Mouse (Mus musculus) kidney, postnatal 14 days (tissue): ENCODE measurements around the gene Brca1.
"Not testable (repeated sequence)": the region's sequence is repeated elsewhere in the genome, so short reads cannot be mapped to it uniquely, and the experiment has no call there.

Source experiments
- DNase-seq: peaks from one replicate; pipeline ENCODE4 v3.0.0; 2022; ENCODE audit warnings: mixed read lengths

Brca1 gene

DNA sequence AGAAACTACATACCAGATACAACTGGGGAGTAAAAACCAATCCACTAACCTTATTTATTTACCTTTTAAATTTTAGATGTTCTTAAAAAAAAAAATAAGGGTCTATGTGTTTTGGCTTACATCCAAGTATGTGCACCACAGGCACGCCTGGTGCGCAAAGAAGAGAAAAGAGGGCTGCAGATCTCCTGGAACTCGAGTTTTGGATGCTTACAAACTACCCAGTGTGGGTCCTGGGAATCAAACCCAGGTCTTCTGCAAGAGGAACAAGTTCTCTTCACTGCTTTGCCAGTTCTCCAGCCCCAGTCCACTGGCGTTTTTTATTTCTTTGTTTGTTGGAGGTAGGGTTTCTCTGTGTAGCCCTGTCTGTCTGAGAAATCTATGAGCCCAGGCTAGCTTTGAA is 25.1 kb downstream of the Brca1 start:
- DNase-seq: no peak

DNA sequence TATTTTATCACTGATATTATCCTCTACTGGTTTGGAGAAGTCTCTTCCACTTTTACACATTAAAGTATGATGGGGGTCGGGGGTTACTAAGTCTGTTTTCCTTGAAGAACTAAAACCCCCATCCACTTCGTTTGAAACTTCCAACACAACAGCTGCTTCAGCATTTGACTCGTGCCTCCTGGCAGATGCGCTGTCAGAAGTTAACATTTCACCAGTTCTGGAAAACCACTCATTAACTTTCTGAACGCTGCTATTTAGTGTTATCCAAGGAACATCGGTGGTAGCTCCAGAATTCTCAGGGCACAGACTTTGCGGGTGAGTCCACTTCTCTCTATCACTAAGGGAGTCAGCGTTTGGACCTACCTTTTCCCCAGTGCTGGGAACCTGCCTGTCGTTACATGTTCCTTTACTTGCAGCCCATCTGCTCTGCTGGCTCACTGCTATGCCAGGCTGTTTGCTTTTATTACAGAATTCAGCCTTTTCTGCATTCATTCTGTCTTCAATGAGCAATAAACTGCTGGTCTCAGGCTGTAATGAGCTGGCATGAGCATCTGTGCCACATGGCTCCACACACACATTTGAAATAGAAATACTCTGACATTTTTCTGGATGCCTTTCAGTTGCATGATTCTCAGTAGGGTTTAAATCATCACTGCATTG is 25.7 kb downstream of the Brca1 start:
- DNase-seq: peak; percentile 14

DNA sequence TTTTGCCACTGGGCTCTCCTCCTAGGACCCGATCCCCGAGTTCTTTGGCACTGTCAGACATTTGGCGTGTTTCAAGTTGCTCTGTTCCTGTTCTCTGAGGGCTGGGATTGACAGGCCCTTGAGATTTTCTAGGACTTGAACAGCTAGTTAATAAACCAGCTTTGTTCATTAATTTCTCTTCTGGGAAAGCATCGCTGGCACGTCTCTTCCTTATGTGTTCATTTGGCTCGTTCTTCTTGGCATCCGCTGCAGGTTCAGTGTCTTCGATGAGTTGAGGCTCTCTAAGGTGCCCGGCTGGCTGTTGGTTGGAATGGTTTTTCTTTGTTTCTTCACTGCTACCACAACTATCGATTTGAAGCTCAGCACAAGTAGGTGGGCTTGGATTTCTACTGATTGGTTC is 26.7 kb downstream of the Brca1 start:
- DNase-seq: no peak

DNA sequence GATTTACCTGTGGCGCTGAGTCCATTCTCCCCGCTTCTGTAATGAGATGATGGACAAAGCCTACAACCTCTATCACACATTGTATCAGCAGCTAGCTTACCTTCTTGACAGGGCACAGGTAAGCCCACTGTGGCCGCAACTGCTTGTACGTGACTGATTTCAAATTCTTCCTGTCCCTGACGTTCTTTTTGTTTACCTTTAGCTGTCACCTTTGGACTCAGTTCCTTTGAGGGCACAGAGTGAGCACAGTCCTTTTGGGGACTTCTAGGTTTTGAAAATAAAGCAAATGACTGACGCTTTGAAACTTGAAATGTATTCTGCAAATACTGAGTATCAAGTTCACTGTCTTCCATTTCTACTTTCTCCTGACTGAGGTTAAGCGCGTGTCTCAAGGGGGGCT is 27.3 kb downstream of the Brca1 start:
- DNase-seq: no peak

DNA sequence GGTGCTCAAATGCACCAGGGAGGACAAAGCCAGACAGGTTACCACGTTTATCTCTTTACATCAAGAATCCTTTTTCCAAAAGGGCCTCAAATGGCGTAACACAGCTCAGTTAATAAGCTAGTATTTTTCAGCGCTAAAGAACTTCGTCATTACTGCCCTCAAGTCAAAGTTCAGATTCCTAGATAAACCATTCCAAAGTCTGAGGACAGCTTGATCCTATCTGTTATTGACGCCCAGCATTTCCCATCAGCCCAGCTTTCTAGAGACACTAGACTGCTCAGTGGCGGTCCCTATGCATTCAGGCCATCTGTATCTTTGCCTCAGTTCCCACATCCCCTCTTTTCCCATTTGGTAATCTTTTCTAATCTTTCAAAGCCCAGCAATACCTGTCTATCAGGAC is 32.4 kb downstream of the Brca1 start:
- DNase-seq: no peak

DNA sequence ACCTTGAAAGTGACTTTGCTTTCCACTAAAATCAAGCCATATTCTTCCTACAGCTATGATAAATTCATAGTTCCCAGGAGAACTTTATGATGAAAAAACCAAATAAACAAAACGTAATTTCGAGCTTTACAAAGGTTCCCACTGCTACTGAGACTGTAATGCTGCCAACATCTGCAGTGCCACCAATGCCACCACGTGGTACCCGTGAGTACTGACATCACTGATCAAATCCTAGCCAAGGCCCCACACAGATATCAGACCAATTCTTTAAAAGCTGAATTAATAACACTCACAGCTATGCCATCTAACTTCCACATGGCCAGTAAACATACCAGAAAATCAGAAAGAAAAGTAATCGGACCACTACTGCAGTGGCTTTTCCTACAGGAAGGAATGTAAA is 32.8 kb downstream of the Brca1 start:
- no peak for DNase-seq

DNA sequence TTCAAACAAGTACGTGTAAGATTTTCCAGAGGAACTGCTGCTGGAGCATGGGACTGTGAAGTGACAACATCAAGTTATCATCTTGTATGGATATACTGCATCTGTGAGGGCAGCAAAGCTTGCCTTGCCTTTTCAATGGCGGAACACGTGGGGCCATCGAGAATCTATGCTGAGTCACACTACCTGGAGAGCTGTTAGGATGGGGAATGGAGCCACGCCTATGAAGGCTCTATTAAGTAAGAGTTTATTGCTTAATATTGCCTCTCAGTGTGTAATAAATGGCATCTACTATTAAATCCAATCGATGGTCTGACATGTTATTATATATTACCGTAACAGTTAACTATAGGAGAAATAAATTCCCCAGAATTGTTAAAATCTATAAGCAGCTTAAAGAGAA is 44.7 kb downstream of the Brca1 start:
- DNase-seq: no peak

DNA sequence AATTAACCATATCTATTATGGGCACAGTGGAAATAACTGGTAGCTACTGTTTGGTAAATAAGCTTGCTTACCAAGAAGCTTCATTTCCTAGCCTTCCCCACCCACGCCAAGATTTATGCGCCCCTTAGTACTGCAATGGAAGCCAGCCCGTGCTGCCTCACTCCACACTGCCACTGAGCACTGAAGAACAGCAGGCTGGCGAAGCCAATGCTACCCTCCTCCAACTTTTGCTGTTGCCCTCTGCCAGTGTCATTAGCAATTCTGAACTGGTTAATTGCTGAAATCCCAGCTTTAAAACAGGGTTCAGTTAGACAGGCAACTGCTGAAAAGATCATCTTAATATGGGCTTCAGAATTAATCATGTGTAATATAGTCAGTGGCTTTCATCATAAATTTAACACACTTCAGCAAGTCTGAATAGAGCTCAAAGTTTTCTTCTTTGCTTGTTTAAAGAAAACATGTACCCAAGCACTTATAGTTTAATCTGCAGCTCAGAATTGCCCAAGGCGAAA is 45.4 kb downstream of the Brca1 start:
- no peak for DNase-seq

DNA sequence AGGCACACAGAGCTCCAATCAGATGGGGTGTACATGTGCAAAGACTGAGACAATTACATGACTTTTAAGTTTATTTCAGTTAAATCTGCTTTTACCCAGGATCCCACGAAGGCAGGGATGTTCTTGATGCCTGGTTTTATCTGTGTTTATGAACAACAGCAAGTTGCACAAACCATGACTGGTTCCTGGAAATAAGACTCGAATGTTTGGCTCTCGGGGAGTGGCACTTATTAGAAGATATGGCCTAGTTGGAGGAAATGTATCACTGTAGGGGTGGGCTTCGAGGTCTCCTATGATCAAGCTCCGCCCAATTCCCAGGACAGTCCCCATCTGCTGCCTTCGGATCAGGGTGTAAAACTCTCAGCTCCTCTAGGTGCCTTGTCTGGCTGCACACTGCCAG is 65.6 kb downstream of the Brca1 start:
- no peak for DNase-seq

DNA sequence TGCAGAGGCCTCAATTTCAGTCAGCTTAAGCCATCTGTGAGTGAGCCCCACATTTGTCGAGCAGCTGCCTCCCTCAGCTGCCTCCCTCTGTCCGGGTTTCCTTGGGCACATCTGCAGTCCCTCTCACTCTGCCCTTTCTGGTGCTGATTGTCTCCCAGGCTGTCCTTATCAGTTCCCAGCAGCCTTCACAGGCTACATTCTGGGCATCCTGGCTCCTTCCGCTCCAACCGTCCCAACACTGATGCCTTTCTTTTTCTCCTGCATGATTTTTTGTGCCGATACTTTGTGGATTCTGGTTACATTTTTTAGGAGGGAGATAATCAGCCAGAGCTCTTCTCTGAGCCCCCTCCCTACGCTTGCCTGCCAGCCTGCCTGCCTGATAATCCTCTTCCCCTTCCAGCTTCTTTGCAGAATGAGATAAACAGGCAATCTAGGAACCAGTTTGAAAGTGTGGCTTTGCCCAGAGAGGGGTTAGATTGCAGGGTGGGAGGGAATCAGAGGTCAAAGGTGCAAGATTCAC is 66.2 kb downstream of the Brca1 start:
- DNase-seq: no peak

DNA sequence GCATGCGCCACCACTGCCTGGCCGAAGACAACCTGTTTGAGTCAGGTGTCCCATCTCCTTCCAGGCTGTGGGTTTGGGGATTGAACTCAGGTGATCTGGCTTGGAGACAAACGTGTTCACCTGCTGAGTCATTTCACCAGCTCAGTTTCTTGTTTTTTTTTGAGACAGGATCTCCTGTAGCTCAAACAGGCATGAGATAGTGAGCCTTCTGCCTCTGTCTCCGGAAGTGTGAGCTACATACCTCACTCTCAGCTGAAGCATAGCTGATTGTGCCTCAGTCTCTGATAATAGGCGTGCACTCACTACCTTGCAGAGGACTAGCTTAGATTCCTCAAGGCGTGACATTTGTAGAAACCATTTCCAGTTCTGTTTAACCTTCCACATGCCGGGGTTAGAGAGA is 66.9 kb downstream of the Brca1 start:
- no peak for DNase-seq

DNA sequence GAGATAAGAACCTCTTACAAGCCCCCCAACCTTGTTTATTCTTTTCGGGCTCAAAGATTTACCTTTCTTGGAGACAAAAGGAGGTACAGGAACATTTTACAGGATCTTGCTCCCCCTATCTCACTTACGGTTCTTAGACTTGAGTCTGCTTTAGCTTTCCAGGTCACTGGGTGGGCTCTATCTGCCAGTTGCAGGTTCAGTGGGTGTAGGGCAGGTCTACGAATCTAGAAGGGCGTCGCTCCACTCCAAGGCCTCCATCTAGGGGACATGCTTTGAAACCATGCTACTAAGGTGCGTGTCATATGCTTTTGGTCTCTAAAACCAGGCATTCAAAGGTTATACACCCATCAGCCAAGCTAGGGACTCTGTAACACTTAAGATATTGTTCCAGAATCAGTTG is 67.5 kb downstream of the Brca1 start:
- no peak for DNase-seq

DNA sequence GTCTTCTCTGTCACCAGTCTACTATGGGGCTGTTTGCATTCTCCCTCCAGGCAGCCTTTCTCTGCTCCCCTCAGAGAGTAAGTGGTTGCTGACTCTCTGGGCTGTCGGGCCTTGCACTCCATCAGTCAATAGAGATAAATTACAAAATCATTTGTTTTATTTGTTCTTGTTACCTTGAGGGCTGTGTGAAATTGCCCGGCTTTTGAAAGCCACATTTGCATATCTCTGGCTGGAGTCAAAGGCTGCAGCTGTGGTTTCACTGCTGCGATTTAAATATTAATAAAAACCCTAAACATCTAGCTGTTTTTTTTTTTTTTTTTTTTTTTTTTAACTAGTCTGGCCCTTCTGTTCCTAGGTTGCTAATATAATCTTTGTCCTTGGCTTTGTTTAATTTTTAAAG is 68.0 kb downstream of the Brca1 start:
- no peak for DNase-seq

DNA sequence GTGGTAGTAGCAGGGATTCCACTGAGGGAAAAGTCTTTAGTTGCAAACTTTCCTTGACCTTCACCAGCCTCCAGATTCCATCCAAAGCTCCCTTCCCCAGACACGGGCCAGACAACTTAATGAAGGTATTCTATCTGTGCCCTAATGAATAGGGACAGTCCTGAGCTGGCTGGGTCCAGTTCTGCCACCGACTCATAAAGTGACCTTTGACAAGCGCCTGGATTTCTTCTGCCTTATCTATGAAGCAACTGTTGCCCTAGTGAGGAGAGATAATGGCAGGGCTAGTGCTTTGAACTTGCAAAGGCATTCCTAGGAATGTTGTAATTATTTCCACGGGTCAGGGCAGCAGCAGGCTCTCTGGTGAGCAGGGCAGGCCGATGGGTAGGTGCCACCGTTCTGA is 70.8 kb downstream of the Brca1 start:
- no peak for DNase-seq

DNA sequence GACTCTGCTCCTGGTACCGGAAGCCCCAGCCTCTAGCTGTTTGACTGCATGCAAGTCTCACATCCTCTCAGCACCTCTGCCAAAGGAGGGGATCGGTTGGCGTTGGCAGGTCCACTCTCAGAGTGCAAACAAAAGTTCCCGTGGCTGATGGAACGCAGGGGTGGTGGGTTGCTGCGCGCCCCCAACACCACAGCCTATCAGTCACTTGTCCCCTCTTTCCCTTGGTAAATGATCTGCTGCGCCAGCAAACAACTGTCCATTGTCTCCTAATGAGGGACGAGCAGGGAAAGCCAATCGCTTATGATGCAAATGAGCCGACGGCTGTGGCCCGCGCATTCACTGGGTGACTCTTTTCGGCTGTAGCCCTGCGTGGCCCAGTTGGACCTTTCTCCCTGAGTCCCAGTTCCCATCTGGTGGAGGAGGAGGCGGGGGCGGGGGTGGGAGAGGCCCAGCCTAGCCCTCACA is 72.6 kb downstream of the Brca1 start:
- no peak for DNase-seq

DNA sequence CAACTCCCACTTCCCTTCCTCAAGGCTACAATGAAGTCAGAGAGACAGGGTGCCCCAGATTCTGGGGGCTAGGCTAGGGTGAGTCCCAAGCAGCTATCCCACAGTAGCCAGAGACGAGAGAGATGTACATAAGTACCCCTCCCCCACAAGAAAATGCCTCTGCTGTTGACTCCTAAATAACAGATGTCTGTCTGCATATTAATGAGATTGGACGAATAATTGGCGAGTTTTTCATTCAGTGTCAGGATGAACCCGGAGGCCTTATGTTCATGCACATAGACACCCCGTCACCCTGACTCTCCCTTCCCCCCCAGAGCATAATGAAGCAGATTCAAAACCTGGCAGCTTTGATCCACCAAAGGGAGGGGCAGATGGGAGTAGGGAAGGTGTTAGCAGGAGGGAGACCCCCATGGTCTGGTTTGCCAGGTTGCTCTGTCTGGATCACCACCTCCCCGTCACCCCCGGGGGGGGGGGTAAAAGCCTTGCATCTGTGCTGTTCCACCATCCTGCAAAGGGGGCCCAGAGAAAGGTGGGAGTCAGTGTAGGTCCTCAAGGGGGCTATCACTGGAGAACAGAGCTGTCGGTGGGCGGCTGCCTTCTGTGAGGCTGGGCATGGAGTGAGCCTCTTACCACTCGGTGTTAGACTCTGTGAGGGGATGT is 74.1 kb downstream of the Brca1 start:
- DNase-seq: no peak

DNA sequence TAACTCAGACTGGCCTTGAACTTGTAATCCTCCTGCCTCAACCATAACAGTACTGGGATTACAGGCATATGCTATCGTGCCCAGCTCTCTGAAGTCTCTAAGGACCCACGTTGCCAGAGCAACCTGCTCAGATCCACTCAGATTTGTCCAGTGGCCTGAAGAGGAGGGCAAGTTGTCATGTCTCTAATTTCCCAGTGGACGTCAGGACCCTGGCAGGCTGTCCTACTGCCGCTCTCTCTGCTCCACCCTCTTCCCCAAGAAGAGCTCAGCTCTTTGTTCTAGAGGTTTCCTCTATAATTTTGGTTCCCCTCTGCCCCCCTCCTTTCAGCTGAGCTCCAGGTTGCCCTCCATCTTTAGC is 74.6 kb downstream of the Brca1 start:
- no peak for DNase-seq

DNA sequence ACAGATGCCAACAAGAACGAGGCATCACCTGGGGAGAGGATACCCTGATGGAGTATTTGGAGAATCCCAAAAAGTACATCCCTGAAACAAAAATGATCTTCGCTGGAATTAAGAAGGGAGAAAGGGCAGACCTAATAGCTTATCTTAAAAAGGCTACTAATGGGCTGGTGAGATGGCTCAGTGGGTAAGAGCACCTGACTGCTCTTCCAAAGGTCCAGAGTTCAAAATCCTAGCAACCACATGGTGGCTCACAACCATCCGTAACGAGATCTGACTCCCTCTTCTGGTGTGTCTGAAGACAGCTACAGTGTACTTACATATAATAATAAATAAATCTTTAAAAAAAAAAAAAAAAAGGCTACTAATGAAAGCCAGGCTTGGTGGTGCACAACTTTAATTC is 75.4 kb downstream of the Brca1 start:
- DNase-seq: not testable (repeated sequence)

DNA sequence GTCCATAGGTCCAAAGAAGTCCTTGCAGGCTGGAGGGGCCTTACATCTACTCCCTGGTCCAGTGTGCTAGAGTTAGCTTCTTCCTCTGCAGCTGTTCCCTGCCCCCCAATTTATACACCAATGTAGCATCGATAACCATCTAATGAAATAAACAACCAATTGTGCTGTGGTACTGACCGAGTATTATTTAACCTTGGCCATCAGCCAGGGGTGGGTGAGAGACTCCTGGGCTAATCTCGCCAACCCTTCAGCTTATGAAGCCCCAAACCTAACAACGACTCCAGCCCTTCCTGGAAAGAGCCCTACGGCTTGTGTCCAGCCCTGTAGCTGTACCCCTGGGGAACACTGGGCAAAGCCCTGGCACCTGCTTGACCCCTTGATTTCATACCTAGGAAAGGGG is 77.5 kb downstream of the Brca1 start:
- no peak for DNase-seq

DNA sequence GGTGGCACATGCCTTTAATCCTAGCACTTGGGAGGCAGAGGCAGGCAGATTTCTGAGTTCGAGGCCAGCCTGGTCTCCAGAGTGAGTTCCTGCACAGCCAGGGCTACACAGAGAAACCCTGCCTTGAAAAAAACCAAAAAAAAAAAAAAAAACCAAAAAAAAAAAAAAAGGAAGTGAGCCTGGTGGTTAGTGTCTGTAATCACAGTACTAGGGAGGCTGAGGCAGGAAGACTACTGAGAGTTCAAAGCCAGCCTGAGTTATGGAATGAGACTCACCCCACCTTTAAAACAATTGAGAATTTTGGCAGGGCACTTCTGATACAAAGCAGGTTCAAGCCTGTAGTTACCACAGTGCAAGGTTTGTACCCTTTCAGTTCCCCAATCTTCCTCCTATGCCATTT is 78.1 kb downstream of the Brca1 start:
- not testable (repeated sequence) for DNase-seq

DNA sequence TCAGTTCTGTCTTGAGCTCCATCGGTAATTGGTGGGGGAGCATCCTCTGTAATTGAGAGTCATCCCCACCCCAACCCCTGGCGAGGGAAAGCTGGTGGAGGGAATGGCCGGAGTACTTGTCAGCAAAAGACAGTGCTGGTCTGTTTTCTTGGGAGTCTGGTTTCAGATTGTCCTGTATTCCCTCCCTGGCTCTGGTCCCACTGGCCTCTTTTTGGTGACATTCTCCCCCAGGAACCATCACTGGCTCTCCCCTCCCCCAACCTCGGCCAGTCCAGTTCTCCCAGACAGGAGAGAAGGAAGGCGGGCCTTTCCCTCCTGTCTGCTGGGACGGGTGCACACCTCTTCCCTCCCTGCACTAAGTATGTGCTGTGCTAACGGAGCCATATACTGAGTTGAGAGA is 79.4 kb downstream of the Brca1 start:
- DNase-seq: no peak

DNA sequence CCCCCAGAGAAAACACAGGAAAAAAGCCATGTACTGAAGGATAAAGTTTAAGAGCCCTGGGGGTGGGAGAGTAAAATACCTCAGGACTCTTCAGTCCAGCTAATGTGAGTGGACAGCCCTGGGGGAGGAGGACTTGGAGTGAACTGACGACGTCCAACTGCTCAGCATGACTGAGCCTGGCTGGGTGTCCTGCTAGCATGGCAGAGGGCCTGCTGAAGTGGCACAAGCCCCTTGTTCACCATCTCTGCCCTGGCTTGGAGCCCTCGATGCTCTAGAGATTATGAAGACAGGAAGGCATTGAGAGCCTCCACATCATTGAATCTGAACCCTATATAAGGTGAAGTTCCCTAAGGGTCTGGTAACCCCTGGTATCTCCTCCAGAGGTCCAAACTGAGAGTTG is 79.8 kb downstream of the Brca1 start:
- no peak for DNase-seq

DNA sequence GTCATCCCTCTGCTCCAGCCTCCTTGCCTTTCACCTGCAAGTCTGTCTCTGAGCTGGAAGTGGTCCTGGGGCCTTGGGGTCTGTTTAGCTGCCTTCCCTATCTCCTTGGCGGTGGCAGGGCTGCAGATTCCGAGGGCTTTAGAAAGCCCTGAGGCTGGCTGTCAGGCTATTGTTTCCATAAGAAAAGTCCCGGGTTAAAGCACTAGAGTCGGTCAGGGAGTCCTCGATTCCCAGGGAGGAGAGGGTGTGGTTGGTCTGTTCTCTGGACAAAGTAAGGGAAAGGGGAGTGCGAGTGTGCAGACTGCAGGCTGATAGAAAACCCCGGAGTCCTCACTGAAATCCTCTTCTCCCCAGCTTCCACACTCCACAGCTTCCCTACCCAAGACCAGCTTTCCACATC is 81.5 kb downstream of the Brca1 start:
- no peak for DNase-seq

DNA sequence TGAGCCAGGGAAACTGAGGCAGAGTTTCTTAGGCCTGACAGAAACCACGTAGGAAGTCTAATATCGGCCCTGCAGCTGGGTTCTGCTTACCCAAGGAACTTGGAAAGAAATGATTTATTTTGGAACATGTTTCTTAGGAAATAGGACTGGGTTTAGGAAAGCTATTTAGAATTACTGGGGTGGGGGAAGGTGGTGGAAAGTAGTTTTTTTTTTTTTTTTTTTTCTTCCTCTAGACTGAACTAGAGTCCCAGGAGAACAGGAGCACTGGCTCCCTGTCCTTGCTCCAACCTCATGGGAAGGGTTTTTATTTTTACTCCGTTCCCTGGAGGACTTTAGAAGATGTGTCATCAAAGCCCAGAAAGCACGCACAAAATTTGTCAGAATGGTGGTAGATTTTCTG is 82.6 kb downstream of the Brca1 start:
- DNase-seq: no peak

DNA sequence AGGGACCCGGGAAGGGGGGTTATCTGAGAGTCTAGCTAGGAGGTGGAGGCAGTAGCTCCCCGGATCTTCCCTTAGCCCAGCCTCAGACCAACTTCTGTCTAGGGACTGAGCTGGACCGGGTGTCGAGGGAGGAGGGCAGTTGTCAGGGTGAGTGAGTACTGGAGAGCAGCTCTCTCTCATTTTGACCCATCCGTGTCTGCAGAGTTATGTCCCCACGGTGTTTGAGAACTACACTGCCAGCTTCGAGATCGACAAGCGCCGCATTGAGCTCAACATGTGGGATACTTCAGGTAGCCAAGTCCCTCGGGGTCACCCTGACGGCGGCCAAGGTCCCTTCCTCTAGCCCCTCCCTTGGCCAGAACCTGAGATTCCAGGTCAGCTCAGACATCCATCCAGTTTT is 83.0 kb downstream of the Brca1 start:
- DNase-seq: peak; percentile 9
